Mouse (Mus musculus): ENCODE results near the gene Asb4.

Gene Asb4

GRCm38 (mm10) chr6:5394971-5395370 is 11.8 kb downstream of the Asb4 start:
- DNase-seq (ENCODE audit: low spot score in 2 of 2): no peak

DNA sequence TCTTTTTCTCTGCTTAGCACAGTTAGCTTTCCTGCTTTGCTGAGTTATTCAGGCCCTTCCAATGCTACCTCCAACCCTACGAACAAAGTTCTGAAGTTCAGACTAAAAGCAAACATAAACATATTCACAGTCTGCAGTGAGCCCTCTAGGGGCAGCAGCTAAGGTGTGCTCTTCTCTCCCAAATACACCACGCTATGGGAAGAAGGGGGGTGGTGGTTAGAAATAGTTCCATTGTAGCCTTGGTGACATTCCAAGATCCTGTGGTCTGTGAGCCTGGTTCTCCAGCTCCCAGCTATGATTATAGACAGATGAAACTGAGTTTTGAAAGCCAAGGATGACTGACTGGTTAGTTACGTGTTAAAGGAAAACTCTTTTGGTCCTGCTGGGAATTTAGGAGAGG is 13.6 kb downstream of the Asb4 start:
- no peak for DNase-seq (ENCODE audit: low spot score in 2 of 2)

GRCm38 (mm10) chr6:5401394-5401793 is 18.2 kb downstream of the Asb4 start:
- DNase-seq (ENCODE audit: low spot score in 2 of 2): peak in 1 of 2 experiments; percentile 27

GRCm38 (mm10) chr6:5403095-5403815 is 20.1 kb downstream of the Asb4 start:
- no peak for DNase-seq (ENCODE audit: low spot score in 2 of 2)

GRCm38 (mm10) chr6:5404016-5404415 is 20.8 kb downstream of the Asb4 start:
- no peak for DNase-seq (ENCODE audit: low spot score in 2 of 2)

DNA sequence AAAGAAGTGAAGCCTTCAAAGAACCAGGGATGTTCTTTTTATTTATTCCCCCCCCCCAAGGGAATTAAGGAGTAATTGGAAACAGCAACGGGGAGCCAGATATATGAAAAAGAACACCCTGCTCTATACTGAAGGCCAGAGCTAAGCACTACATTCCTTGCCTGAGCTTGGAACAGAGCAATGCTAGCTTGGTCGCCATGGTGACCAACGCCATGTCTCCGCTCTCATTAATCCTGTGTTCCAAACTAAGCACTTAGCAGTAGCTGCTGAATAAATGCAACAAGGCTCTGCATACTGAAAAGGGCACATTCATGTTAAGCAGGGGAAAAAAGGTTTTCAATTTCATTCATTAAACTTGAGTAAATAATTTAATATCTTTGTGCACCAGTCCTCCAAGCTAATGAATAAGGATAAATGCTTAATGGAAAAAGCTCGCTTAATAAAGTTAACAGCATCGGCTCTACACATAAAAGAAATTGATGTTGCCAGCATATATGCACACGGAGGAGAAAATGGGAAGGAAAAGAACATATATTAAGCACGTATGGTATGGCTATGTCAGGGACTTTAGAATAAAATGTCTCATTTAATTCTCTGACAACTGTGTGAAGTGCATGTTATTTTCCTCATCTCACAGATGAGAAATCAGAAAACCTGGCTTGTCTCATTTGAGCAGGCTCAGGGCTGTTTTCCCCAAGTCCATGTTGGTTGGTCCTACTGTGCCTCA is 25.4 kb downstream of the Asb4 start:
- DNase-seq (ENCODE audit: low spot score in 2 of 2): no peak

DNA sequence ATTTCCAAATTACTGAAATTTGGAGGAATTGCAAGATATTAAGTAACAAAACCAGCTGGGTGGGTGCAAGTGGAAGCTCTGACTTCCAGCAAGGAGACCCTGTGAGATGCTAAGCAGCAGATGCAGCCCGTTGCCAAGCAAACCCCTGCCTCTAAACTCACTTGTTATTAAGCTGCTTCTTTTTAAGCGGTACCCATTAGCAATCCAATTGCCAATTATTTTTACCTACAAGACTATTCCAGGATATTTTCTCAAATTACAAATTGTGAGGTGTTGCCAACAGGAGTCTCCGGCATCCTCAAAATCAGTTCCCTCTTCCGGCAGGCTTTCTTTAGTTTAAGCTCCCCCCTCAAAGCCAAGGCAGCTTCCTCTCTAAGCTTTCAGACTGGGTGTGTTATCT is 26.5 kb downstream of the Asb4 start:
- DNase-seq (ENCODE audit: low spot score in 2 of 2): no peak

GRCm38 (mm10) chr6:5410697-5411391 is 27.7 kb downstream of the Asb4 start:
- DNase-seq (ENCODE audit: low spot score in 2 of 2): peak; percentile 56

- DNase-seq (ENCODE audit: low spot score in 2 of 2): peak in 1 of 2 experiments; percentile 1
Observed at GRCm38 (mm10) chr6:5413282-5413681, 30.1 kb downstream of the Asb4 start.

- no peak for DNase-seq (ENCODE audit: low spot score in 2 of 2)
Observed at GRCm38 (mm10) chr6:5421442-5421841, 38.3 kb downstream of the Asb4 start.

- DNase-seq (ENCODE audit: low spot score in 2 of 2): peak in 1 of 2 experiments; percentile 34
Observed at GRCm38 (mm10) chr6:5422386-5422785, 39.2 kb downstream of the Asb4 start.

DNA sequence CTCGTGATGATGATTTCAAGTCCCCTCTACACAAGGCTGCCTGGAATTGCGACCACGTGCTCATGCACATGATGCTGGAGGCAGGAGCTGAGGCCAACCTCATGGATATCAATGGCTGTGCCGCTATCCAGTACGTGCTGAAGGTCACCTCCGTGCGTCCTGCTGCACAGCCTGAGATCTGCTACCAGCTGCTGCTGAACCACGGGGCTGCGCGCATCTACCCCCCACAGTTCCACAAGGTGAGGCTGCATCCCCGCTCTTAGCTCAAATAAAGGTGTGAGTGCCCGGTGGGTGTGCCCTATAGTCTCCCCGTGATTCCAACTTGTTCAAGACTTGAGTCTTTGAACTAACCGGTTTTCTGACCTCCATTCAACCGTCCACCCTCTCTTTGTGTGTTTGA is 40.4 kb downstream of the Asb4 start:
- DNase-seq (ENCODE audit: low spot score in 2 of 2): no peak

DNA sequence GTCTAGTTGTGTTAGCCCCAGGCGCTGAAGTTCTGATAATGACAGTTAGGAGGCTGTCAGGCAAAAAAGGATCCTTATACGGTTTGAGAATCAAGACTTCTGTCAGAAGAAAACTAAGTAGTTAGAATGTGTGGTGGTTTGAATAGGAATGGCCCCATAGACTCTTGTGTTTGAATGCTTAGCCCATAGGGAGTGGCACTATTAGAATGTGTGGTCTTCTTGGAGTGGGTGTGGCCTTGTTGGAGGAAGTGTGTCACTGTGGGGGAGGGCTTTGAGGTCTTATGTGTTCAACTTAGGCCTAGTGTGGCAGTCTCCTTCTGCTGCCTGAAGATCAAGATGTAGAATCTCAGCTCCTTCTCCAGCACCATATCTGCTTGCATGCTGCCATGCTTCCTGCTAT is 43.8 kb downstream of the Asb4 start:
- DNase-seq (ENCODE audit: low spot score in 2 of 2): no peak

DNA sequence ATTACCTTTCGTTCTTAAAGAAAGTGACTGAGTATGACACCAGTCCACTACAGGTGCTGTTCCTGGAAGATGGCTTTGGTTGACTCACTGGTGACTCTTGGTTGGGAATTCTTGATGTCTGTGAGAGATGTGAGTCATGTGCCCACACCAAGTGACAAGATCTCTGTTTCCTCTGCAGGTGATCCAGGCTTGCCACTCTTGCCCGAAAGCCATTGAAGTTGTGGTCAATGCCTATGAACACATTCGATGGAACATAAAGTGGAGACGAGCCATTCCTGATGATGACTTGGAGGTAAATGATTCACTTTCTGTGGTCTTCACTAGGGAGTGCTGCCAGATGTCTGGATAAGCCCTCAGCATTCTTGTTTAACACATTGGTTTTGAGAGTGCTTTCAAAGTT is 46.4 kb downstream of the Asb4 start:
- DNase-seq (ENCODE audit: low spot score in 2 of 2): no peak

DNA sequence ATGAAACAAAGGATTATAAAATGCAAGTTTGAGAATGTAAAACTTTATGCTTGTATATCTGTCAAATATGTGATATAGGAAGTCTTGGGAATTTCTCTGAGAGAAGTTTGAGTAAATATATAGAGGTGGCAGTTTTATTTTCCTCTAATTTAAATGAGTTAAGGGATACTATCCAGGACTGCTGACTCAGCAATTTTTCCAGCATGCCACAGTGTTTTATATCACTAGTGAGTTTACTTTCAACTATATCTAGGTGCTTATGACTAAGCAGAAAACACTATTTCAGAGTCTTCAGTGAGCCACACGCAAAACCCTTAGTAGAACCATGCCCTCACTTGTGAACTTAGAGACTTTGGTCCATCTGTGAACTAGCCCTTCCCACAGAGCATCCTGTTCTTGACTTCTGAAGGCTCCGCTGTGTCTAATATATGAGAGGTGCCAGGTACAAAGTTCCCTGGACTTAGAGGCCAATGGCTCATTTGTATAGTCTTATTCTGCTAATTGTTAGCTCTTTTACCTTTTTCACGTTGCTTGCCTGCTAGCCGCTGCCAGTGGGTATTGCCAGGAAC is 46.9 kb downstream of the Asb4 start:
- DNase-seq (ENCODE audit: low spot score in 2 of 2): no peak

DNA sequence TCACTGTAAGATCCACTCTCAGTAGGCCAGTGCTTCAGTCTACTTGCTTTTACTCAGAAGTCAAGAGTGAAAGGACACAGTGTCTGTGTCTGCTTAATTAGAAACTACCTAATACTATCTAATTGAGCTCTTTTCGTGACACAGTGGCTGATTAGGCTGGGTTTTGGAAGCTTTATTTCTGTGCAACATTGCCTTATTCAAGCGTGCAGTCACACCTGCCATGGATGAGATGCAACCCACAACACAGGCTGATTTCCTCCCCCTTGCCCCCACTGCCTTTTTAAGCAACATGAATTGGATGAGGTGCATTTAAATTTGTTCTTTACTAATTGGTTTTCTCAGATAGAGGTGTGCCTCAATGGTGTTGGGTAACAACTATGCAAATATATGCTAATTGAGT is 50.7 kb downstream of the Asb4 start:
- DNase-seq (ENCODE audit: low spot score in 2 of 2): no peak

GRCm38 (mm10) chr6:5437757-5438156 is 54.6 kb downstream of the Asb4 start:
- no peak for DNase-seq (ENCODE audit: low spot score in 2 of 2)

GRCm38 (mm10) chr6:5441221-5441620 is 58.0 kb downstream of the Asb4 start:
- DNase-seq (ENCODE audit: low spot score in 2 of 2): no peak

DNA sequence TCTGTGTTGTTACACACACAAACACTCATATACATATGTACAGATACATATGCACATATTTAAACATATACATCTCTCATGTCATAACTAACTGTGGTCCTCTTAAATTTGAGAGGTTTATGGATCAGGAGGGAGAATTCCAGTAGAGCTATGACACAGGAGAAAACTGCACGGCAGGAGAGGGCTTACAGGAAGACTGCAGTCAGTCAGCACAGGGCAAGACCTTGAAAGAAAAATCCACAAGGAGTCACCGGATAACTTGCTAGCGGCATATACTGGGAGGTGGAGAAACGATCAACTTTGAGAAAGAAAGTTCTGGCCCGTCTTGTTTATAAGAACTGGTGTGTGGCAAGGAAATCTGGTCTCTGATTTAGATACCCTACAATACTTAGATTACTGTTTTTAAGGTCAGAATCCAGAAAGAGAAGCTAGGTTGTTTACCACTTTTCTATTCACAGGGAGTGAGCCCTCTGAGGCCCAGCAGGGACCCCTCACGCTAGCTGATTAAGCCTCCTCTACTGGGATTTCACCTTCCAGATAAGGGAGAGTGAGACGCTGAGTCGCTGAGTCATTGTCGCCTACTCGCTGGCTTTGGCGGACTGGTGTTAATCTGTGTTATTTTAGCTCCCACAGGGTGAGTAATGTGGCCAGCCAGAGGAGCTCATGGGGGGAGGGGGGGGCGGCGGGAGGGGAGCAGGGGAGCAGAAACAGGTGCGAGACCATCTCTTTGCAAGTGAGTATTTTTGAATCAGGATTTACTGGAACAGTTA is 59.3 kb downstream of the Asb4 start:
- peak in 1 of 2 experiments; percentile 8 for DNase-seq (ENCODE audit: low spot score in 2 of 2)

- no peak for DNase-seq (ENCODE audit: low spot score in 2 of 2)
Observed at GRCm38 (mm10) chr6:5443104-5443863, 60.1 kb downstream of the Asb4 start.

DNA sequence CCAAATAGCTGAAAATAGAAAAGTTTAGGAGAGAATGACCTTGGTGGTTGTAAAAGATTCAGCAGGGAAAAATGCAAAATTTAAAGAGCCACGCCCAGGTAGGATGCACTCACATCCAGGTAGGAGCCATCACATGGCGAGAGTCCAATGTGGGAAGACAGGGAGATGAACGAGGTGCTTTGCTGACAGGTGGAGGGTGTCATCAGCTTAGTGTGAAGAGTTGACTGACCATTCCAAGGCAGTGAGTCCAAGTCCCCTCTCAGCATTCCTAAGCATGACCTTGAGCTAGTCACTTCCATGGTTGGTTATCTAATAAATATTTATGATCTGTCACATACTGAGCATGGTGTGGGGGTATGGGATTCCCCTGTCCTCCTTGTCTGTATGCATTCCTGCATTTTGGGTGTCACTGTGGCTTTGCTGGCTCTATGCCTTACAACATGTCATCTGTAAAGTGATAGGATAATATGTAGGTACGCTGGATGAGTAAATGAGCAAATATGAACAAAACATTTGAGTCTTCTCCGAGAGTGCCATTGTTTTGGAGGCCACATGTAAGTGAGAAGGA is 61.2 kb downstream of the Asb4 start:
- no peak for DNase-seq (ENCODE audit: low spot score in 2 of 2)
